Mouse (Mus musculus): Measurements from ENCODE around the gene Adgrg5. TPM values are rescaled to one million over a fixed set of nuclear protein-coding genes. Genes with fewer than 3 reads are reported as not detected.

The Adgrg5 gene
- total RNA-seq, 2 experiments from 2014 or later: not detected

DNA sequence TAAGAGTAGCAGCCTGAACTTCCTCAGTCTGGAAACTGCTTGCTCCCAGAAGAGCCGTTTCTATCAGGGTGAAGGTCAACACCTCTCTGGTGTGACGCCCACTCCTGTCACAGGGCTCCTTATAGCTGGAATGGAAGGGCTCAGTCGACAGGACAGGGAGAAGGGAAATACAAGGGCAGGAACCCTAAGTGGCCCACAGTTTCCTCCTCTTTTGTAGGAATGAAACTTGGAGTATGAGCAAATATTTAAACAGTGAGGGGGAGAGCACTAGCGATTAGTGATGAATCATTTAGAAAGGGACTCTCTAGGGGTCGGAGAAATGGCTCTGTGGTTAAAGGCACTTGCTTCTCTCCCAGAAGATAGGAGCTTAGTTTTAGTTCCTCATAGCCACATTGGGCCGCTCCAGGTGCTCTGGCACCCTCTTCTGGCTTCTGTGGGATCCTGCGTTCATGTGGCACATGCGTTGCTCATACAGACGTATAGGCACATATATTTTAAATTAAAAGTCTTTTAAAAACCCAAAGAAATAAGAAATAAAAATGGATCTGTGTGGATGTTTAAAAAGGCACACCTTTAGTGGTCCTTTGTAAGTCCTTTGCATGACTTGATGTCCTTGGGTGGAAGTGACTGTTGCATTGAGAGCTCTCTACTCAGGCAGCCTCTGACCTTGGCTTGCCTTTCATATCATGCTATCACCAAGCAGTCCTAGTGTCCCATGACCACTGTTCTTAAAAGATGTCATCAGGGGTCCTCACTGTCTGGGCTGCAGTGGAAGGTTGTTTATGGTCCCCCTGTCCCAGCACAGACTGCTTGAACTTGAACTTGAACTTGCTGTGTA lies 31.6 kb downstream of the Adgrg5 start:
- intact Hi-C loops (cut with DNase I): no loop called here
- DNase-seq (ENCODE audit: low spot score in 2 of 2): peak; percentile 58 to 67

DNA sequence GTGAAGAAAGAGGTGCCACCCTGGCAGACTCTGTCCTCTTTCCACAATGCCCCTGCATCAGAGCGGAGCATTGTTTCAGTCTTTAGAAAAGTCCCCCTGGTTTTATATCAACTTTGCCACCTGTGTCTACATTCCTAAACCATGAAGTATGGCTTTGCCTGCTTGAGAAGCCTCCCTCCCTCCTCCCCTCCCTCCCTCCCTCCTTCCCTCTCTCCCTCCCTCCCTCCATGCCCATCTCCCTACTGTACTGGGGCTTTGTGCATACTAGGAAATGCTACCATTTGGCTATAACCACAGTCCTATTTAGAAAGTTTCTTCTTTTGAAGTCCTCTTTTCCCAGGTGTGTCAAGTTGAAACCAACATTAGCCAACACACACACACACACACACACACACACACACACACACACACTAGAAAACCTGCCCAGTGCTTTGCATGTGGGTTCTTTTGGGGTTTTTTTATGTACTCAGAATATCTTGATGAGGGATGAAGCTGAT lies 32.6 kb downstream of the Adgrg5 start:
- intact Hi-C loops (cut with DNase I): no loop called here
- no peak for DNase-seq (ENCODE audit: low spot score in 2 of 2)

GRCm38 (mm10) chr8:94962201-94962600 lies 38.7 kb downstream of the Adgrg5 start:
- intact Hi-C loops (cut with DNase I): no loop called here
- DNase-seq (ENCODE audit: low spot score in 2 of 2): no peak

DNA sequence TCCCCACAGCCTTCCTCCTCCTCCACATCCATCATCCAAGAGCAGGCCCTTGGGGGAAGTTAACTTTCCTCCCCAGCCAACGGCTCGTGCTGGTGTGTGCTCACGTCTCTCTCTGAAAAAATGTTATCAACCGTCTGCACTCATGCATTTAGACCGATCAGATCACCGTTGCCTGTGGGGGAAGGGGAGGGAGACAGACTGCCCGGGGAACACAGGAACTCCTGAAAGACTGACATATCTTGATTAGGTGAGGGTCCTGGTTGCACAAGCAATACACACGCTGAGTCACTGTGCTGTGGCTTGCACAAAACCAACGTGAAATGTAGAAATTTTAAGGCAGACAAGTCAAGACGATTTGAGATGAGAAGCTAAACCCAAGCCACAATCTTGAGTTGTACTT lies 41.3 kb downstream of the Adgrg5 start:
- DNase-seq (ENCODE audit: low spot score in 2 of 2): no peak
- intact Hi-C loops (cut with DNase I): no loop called here

- intact Hi-C loops (cut with DNase I): no loop called here
- DNase-seq (ENCODE audit: low spot score in 2 of 2): peak; percentile 43 to 67
These were observed 43.1 kb downstream of the Adgrg5 start for GRCm38 (mm10) chr8:94966578-94966977.

- intact Hi-C loops (cut with DNase I): no loop called here
- DNase-seq (ENCODE audit: low spot score in 2 of 2): no peak
These were observed 43.6 kb downstream of the Adgrg5 start for GRCm38 (mm10) chr8:94967071-94967470.

DNA sequence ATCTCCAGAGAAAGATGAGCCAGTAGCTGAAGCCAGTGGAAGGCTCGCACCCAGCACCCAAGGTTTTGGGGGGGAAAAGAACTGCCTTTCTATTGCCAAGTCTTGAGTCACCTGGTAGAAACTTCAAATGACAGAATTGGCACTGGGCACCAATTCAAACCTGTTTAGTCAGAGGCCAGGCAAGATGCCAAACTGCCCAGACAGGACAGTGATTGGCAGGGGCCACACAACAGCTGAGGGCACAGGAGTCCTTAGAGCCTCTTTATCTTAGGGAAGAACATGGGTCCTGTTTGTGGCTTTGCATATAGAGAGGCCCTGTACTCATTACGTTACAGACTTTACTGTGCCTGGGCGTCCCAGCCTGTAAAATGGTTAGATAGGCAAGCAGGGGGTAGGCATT lies 44.1 kb downstream of the Adgrg5 start:
- intact Hi-C loops (cut with DNase I): no loop called here
- DNase-seq (ENCODE audit: low spot score in 2 of 2): no peak

- intact Hi-C loops (cut with DNase I): no loop called here
- no peak for DNase-seq (ENCODE audit: low spot score in 2 of 2)
These were observed 49.8 kb downstream of the Adgrg5 start for GRCm38 (mm10) chr8:94973270-94973669.

GRCm38 (mm10) chr8:94973786-94974185 lies 50.3 kb downstream of the Adgrg5 start:
- intact Hi-C loops (cut with DNase I): no loop called here
- DNase-seq (ENCODE audit: low spot score in 2 of 2): no peak

DNA sequence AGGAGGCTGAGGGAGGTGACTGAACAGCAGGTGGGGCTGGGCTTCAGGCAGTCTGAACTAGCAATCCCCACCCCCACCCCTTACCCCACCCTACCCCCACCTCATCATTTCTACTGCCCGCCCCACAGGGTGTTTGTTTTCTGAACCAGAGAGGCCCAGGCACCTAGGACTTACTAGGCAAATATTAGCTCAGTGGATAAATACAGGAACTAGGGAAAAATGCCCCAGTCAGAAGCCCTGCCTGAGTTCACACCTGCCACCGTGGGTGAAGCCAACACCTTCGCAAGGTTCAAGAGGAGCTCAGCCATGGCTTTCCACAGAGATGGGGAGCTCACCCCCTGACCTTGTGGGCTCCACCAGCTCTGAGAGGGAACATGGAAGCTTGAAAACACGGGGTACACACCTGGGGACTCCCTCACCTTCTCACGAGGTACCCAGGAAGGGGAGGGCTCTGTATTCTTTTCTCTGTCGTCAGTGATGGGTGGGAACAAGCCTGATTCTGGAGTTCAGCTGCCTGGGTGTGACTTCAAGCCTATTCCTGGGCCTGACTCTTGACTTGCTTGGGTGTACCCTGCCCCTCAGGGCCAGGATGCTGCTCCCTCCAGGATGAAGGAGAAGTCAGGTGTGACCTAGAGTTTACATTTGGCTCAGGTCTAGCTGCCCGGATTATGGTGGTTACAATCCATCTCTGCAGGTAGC lies 51.1 kb downstream of the Adgrg5 start, which contains the start of gene Adgrg1:
Adgrg1 (plus strand) TSS at position 285 of the 699 bp plus-strand sequence.
- DNase-seq (ENCODE audit: low spot score in 2 of 2): no peak
- intact Hi-C loops (cut with DNase I): no loop called here

DNA sequence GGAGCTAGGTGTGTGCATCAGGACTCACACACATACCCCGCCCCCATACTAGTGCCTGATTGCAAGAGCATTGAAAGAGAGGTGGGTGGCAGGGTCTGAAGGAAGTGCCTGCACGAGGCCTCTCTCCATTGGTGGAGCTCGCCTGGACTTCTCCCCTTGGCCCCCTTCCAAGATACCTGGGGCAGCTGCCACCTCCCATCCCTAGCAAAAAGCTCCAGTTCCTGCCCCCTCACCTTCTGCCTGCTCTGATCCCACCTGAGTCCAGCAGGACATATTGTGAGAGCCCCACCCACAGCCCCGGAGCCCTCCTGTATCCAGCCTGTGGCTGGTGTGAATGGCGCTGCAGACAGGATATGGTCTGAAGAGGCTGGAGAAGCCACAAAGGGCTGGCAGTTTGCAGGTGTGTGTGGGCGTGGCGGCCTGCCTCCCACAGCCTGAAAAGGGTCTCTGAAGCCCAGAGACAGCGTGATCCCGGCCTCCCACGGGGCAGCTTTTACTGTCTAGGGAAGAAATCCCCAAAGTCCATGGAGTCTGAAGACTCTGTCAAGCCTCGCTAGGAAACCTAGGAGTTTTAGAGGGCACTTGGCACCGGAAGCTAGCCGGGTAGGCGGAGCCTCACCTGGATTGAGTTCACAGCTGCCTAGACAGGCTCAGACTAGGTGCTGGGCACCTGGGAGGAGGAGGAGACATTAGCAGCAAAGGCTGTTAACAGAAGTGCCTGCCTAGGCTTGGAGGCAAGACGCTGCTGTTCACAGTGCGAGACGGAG lies 53.3 kb downstream of the Adgrg5 start:
- intact Hi-C loops (cut with DNase I): no loop called here
- no peak for DNase-seq (ENCODE audit: low spot score in 2 of 2)

GRCm38 (mm10) chr8:94978131-94978530 lies 54.6 kb downstream of the Adgrg5 start:
- intact Hi-C loops (cut with DNase I): no loop called here
- DNase-seq (ENCODE audit: low spot score in 2 of 2): no peak

- intact Hi-C loops (cut with DNase I): no loop called here
- no peak for DNase-seq (ENCODE audit: low spot score in 2 of 2)
These were observed 55.3 kb downstream of the Adgrg5 start for GRCm38 (mm10) chr8:94978593-94979319.

- intact Hi-C loops (cut with DNase I): no loop called here
- no peak for DNase-seq (ENCODE audit: low spot score in 2 of 2)
These were observed 56.7 kb downstream of the Adgrg5 start for GRCm38 (mm10) chr8:94980176-94980575.

DNA sequence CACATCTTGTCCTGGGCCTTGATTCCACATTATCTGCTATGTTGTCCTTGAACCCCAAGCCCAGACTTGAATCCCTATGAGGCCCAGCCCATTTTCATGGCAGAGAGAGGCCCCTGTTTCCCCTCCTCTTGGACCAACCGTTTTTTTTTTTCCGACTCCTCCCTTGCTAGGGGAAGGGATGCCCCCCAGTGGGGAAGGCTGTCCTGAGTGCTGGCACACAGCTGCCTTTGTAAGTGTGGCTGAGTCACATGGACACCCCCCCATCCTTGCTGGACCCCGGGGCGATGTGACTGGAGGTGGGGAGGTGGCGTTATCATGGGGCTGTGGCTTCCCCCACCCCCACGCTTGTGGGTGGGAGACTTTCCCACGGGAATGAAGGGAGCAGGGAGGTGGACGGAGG lies 57.5 kb downstream of the Adgrg5 start:
- intact Hi-C loops (cut with DNase I): no loop called here
- no peak for DNase-seq (ENCODE audit: low spot score in 2 of 2)

- no peak for DNase-seq (ENCODE audit: low spot score in 2 of 2)
These were observed 58.4 kb downstream of the Adgrg5 start for GRCm38 (mm10) chr8:94981848-94982247.

DNA sequence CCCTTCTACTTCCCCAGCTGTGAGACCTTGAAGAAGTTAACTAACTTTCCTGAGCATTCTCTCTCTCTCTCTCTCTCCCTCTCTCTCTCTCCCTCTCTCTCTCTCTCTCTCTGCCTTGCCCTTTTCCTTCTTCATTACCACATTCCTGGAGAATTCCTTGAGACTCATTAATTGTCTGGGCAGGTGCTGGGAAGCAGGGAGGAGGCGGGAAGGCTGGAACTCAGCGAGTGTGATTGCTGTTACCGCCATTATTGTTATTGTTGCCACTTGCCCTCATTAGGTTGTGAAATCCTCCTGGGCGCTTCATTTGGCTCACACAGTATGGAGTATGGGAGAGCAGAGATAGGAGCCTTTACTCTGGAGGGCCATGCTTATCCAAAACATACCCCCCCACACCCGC lies 59.7 kb downstream of the Adgrg5 start:
- intact Hi-C loops (cut with DNase I): no loop called here
- no peak for DNase-seq (ENCODE audit: low spot score in 2 of 2)

More at GRCm38 (mm10) chr8:94981848-94982247, 58.4 kb downstream of the Adgrg5 start:
- intact Hi-C loops (cut with DNase I): no loop called here

DNA sequence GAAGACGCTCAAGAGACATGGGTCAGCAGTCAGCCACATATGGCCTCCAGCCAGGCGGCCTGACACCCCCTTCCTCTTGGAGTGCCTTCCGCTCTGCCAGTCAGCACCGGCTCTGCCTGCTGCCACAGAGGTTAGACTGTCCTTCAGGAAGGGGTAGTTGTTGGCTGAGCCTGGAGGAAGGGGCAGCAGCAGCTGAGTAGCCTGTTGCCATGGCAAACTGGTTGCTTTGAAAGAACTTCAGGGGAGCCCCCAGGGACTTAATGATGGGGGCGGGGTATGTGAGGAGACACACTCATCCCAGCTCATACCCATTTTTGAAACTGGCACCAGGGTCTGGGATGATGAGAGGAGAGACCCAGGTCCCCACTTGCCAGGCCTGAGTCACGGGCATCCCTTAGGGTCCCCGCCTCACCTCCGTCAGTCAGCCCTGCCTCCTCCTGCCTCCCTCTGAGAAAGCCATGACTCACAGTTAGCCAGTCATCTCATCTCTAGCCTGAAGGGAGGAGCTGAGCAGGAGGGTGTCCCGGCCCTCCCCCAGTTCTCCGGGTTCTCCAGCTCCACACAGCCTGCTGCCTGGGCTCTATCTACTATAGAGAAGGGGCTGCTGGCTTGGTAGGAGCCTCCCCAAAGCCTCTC lies 60.5 kb downstream of the Adgrg5 start:
- intact Hi-C loops (cut with DNase I): no loop called here
- peak; percentile 56 to 76 for DNase-seq (ENCODE audit: low spot score in 2 of 2)

GRCm38 (mm10) chr8:94985023-94985422 lies 61.5 kb downstream of the Adgrg5 start:
- no peak for DNase-seq (ENCODE audit: low spot score in 2 of 2)
- intact Hi-C loops (cut with DNase I): no loop called here
